Mouse (Mus musculus) lung, postnatal 25 days (tissue): ENCODE results near the gene Golt1a.

ENCODE experiments used
- DNase-seq: peaks from one replicate; pipeline ENCODE4 v3.0.0; 2022; ENCODE audit warnings: low spot score

Golt1a gene

DNA sequence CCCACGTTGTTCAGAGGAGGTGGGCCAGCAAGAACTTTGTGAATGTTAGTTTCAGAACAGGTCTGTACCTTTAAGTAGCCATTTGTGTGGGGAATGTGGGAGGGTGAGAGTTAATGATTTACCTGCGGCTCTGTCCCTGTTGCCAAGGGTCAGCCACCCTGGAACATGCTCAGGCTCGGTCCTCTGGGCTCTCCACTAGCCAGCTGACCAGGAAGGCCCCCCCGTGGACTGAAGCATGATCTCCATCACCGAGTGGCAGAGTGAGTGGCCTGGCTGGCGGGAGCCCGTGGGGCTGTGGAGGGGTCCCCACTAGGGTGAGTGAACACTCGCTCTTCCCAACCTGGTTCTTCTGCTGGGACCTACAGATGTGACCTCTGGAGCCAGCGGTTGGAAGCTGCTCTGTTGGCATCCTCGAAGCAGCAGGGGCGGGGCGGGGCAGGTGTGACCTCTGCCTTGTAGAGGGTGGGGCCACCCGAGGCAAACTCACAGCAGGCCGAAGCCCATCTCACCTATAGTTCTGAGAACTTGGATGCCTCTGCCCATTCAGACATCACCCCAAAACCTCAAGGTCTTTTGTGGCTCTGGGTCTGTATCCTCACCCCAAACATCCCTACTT is at the start of gene Golt1a:
Golt1a (plus strand) TSS at position 149 of the 616 bp plus-strand sequence.
- peak; percentile 38 for DNase-seq

DNA sequence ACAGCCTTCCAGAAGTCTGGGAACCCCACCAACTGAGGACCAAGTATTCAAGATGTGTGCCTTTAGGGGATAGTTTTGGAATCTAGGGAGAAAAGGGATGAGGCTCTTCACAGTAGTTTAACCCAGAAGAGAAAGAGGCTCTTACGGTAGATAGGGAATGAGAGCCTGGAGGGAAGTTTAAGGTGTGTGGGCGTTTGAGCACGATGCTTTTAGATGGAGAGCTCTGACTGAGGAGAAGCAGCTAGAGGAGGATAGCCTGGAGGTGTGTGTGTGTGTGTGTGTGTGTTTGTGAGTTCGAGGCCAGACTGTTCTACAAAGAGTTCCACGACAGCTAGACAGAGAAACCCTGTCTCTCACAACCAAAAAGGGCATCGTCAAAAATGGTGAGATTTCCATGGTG is 47.0 kb upstream of the Golt1a start:
- no peak for DNase-seq

DNA sequence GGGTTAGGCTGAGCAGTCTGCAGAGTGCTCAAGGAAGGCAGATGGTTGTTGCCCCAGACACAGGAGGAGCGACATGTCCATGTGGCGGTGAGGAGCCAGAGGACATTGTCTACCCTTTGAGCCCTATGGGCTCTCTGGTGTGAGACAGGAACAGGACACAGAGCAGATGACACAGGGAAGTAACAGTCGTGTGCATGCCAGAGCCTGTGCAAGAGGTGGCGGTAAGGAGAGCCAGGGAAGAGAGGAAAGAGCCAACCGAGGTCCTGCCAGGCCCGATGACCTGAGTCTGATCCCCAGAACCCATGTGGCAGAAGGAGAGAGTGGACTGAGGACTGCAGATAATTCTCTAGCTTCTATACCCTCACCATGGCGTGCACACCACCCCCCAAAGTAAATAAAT is 46.5 kb upstream of the Golt1a start:
- DNase-seq = no peak

DNA sequence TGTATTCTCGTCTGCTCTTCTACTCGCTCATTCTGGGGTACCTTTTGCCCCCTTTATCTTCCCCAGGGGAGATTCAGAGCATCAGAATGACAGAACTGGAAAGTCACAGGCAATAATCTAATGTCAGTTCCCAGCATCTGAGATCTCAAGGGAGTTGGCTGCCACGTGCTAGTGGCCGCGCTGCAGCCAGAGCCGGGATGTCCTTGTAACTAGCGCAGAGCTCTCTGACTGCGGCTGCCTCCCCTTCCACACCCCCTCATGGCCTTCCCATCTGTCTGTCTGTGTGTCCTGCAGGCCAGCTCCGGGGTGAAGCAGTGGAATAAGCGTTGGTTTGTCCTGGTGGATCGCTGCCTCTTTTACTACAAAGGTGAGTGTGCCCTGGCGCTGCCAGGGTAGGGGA is 45.2 kb upstream of the Golt1a start:
- no peak for DNase-seq

DNA sequence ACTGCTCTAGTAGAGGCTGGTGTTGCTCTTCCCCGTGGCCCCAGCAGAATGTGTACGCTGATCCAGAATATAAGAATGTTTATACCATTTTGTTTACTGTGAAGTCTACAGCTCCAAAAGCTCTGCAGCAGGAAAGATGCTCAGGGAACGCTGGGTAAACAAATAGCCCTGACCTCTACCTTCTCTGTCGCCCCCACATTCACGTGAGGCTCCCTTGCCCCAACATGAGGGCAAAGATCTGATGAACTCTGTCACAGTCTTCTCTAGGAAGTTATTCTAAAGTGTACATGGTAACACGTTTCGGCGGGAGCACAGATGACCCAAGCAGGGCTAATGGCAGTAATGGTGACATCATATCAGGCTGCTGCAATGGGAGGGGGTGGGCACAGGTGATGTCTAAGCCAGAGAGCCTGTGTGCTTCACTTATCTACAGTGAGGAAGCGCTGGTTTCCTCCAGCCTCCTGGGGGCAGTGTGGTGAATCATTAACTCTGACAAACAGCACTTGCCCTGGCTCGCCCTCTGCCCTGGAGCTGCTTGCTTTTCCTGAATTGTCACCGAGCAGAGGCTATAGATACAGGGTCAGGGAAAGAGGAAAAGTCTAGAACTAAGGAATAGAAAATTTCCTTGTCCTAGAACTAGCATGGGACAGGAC is 44.4 kb upstream of the Golt1a start:
- DNase-seq = peak; percentile 23

DNA sequence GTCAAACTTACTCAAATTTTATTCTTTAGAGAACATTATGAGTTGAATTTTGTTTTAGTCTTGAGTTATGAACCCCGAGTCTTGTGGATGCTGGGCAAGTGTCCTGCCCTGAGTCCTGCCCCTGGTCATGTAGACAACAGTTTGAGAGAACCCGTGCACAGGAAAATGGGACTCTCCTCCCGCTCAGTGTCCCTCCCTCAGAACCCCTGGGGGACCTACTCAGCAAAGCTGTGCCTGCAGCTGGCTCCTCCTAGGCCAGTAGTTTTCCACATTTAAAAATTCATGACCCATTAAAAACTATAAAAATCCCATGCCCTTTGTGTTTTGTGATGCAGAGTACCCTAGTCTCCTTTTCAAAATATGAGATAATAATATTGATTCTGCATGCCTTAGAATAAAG is 42.5 kb upstream of the Golt1a start:
- no peak for DNase-seq

DNA sequence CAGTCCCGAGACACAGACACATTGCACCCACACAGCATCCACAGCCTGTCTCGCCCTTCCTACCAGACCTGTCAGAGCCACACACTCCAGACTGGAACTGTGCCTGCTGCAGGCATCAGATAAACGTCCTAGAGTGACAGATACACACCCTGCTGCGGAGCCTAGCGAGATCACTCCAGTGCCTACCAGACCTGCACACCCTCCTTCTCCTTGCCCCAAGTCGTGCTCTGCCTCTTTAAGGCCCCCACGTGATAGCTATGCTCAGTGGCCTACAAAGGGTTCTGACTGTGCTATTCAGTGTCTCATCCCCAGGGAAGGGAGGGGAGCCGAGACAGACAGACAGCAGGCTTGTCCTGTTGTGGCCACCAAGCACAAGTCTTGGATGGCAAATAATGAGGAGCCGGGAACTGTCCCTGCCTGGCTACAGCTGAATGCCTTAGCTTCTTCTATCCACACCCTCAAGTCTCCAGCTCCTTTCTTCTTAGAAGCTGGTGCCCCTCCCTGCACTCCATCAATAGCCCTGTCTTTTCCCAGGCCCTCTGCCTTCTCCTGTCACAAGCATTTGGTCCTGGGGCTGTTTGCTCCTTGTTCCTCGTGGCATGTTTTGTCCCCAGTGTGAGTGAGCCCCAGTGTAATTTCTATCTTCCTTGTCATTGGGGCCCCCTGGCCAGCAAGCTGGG is 41.6 kb upstream of the Golt1a start:
- DNase-seq = no peak

DNA sequence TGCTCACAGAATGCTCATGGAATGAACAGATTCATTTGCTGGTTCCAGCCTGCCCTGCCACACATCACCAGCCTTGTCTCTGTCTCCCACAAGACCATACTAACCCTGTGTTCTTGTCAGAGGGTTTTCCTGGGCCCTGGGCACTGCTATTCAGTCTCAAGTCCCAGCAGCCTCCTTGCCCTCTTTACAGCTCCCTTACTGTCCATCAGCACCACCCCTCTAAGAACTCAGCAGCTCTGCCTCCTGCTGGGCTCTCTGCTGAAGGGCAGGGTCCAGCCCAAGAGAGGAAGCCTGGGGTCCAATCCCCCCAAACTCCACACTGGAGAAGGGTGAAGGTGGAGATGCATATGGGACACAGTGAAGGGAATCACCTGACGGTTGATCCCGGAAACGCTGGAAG is 41.1 kb upstream of the Golt1a start:
- no peak for DNase-seq

DNA sequence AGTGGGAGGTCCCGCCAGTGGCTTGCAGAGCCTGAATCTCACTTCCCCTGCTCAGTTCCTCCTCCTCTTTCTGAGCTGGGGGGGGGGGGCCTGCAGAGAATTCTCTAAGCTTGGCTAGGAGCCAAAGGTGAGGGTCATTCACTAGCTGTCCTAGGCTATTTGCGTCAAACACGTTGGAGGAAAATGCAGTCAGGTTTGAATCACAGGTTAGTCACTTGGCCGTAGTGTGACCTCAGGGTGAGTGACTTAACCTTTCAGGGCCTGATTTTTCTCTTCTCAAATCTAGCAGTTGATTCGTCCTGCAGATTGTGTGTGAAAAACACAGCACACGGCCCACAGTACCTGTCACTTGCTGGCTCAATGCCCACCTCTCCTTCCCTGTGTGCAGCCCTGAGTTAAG is 39.3 kb upstream of the Golt1a start:
- no peak for DNase-seq

DNA sequence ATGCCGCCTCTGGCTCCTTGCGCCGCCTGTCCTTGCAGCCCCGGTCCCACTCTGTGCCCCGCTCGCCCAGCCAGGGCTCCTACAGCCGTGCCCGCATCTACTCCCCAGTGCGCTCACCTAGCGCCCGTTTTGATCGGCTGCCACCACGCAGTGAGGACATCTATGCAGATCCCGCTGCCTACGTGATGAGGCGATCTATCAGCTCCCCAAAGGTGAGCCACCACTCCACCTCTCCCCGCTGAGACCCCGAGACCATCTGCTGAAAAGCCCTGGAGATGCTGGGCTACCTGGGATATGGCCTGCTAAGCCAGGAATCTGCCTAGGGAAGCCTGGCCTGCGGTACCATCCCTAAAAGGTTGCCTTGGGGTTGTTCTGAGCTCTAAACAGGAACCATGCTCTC is 35.4 kb upstream of the Golt1a start:
- no peak for DNase-seq

DNA sequence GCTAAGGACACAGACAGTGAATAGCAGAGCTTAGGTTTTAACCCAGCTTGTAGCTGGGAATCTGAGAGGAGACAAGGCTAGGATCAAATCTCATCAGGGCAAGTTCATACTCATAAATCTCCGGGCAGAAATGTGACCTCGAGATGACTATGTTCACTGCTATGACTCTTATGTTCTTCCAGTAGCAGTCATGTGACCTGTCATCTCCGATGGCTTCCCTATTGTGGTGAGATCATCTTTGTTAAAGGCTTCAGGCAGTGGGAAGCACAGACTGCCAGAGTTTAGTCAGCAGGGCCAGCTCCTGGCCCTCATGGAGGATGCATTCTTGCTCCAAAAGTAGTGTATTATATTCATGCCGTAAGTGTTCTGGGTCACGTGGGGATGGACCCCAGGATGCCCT is 32.6 kb upstream of the Golt1a start:
- no peak for DNase-seq

DNA sequence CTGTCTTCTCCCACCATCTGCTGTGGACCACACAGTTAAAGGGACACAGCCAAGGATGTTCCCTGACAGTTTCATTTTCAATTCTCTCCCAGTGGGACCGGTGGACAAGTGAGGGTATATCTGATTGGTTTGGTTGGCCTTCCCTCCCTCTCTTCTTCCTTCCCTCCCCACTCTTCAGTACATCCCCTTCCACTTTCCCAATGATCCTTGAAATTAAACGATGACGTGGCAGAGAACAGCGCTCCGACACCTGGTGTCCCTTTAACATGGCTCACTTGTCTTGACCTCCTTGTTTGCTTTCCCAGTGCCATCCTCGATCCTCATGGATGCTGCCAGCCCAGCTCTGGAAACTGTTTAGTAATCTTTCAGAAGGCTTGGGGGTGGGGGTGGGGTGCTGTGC is 31.1 kb upstream of the Golt1a start:
- DNase-seq = no peak

DNA sequence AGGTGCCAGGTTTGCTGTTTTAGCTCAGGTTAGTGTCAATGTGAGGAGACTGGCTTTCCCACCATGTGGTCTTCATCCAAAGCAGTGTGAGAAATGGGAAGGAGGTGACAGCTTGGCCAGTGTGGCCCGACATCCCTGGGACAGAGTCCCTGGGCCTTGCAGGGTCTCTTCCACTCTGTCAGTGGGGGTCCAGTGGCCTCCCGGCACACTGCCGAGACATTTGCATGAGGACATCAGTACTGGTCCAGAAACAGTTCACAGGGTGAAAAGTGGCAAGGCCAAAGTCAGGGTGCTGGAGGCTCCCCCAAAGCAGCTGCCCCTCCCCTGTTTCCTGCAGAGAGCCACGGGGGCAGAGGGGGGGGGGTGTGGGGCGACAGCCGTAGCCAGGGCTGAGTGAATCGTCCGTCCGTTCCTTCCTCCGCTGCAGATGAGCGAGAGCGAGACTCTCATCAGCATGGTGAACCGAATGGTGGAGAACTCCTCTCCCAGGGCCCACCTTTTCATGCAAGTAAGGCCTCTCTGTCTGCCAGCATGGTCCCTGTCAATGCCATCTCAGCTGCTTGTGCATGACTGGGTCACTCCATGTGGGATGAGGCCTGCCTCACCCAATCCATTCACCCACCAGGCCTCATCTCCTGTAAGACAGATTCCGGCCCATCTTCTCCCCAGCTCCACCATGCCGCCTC is 30.5 kb upstream of the Golt1a start:
- DNase-seq = no peak

DNA sequence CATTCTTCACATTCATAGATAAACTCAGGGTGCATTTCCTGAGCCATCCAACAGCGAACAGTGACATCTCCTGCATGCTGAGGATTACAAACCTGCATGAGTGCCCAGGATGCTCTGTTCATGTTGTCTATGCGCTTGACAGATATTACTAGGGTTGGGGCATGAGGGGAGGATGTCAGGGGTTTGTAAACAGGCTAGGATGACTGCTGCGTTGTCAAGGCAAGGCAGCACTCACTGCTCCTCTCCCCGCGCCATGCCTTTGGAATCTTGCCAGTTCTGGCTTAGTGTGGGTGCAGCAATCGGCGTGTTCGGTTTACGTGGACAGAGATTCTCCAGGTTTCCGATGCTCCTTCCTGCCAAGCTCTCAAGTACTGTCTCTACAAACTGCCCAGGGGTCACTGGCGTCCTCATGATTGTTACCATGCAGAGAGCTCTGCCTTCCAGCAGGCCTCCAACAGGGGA is 29.9 kb upstream of the Golt1a start:
- DNase-seq = no peak

DNA sequence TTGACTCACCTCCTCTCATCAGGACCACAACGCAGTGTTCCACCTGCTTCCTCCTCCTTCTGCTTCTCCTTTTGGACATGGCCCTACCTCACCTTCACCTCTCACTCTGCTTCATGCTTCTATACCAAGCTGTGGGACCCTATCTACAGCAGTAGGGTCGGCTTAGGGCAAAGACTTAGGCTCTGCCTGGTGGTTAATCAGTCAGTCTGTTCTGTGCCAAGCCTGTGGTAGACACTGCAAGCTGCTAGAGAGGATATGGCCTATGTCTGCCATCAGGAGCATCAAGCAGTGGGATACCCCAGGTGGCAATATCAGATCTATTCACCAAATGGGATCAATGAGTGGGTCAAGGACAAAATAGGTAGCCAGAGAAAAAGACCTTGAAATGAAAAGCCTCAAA is 29.1 kb upstream of the Golt1a start:
- DNase-seq = no peak

DNA sequence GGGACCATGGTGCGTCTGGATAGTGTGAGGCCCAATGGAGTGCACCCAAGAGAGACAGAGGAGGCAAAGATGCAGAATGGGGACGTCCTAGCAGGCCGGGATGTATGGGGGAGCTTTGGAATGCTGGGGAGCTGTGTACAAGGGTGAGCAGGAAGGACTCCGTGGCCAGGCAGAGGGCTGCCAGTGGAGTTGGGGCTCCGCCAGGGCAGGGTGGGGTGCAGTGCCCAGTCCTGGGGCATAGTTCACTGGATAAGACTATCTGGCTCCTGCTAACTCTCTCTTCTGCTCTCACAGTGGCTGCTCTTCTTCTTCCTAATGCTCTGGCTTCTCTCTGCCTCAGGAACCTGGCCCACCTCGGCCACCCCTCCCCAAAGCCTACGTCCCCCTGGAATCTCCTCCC is 23.7 kb upstream of the Golt1a start:
- DNase-seq = no peak

DNA sequence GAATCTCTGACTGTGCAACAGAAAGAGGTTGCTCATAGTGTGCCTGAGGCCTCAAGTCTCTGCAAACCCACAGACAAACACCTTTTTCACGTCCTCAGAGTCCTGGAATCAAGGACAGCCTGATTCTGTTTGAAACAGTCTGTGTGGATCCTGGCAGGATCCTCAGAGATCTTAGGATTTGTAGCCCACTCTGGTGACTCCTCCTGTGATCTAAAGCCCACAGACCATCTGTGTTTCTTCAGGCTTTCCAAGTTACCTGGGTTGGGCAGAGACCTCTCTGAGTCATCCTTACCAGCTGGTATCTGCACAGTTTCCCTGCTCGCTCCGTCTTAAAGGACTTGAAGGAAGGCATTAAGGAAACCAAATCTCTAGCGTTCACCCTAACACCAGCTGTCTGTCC is 22.5 kb upstream of the Golt1a start:
- no peak for DNase-seq

DNA sequence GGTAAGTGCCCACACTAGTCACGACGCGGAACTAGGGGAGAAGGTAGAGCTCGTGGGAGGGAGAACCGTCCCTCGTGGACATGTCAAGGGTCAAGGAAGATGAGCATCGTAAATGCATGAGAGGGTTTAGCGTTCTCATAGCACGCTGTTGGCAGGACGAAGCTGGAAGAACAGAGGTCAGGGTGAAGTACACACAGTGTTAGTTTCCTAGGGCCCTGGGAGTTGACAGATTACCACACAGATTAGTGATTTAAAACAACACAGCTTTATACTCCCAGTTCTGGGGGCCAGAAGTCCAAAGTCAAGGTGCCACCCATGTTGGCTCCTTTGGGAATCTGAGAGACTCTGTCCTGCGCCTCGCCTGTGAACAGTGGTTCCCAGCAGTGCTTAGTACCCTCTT is 21.7 kb upstream of the Golt1a start:
- DNase-seq = no peak

DNA sequence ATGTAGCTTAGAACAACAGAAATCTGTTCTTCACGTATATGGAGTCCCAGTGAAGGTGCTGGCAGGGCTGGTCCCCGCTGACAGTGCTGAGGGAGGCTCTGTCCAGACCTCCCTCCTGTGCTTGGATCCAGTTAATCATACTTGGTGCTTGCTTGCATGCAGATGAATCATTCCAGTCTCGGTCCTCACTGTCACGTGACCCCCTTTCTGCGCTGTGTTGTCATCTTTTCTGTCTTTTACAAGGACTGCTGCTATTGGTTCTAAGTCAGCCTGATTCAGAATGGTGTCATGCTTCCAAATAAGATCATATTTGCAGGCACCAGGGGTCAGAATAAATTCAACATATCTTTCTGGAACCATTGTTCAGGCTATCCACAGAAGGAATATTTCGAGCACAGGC is 17.7 kb upstream of the Golt1a start:
- no peak for DNase-seq

DNA sequence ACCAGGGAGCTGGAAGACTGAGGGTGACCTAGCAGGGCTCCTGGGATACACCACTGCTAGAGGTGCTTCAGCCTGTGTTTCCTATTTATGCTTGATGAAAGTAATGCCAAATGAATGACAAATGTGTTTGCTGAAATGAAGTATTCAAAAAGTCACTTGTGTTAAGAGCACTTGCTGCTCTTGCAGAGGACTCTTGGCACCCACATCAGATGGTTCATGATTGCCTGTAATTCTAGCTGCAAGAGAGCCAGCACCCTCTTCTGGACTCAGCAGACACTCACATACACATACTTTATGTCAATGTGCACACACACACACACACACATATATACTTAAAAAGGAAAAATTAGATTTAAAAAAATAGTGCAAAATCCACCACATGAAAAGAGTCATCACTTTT is 17.0 kb upstream of the Golt1a start:
- DNase-seq = peak; percentile 63

DNA sequence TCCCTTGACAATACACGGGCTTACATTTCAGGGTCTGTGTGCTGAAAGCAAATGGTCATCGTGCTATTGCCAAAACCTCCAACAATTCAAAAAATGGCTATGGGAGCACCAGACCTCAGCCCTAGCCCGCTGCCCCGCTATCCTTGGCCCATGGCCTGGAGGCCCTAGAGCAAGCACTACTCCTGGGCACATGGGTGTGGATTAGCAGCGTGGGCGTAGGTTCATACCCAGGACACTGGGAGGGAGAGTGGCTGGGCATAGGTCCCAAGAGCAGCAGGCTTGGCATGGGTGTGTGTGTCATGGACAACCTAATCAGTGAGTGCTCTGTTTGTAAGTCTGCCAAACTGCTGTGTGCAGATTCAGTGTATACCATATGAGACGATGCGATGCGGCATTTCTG is 13.2 kb upstream of the Golt1a start:
- DNase-seq = peak; percentile 62

DNA sequence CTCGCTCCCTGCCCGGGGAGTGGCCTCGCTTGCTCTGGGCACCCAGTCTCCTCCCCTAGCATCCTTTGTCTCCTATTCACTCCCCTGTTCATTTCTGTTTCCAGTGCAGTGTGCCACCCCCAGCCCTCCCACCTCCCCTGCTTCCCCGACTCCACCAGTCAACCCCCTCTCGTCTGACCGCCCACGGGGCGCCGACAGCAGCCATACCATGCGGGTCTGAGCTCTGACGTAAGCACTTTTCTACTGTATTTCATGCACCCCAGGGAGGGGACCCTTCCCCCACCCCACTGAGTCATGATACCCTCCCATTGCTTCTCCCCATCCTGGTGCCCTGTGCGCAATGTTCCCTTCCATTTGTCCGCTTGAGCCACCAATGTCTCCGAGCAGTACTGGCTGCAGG is 10.8 kb upstream of the Golt1a start:
- DNase-seq = no peak

DNA sequence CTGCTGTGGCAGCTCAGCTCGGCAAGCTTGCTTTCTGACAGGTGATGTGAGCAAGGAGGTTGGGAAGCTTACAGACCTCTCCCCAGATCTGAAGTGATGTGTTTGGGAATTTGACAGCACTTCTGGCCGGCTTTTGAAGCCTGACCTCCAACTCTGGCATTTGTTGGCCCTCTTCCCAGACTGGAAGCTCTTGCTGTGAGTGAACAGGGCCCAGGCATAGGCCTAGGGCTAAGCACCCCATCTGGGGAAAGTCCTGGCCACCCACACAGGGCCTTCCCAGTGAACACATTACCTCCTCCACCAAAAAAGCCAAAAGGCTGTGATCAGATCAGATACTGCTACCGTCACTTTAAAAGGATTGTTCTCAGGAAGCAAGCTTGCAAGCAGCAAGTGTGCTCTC is 7.1 kb upstream of the Golt1a start:
- peak; percentile 59 for DNase-seq
